Mouse (Mus musculus) yolk sac, embryonic 10.5 days (tissue): ENCODE results near the gene Gzmm.

ENCODE experiments used
- DNase-seq: peaks from one replicate; pipeline ENCODE4 v3.0.0-alpha.2; 2017; ENCODE audit warnings: low spot score

Gene Gzmm

DNA sequence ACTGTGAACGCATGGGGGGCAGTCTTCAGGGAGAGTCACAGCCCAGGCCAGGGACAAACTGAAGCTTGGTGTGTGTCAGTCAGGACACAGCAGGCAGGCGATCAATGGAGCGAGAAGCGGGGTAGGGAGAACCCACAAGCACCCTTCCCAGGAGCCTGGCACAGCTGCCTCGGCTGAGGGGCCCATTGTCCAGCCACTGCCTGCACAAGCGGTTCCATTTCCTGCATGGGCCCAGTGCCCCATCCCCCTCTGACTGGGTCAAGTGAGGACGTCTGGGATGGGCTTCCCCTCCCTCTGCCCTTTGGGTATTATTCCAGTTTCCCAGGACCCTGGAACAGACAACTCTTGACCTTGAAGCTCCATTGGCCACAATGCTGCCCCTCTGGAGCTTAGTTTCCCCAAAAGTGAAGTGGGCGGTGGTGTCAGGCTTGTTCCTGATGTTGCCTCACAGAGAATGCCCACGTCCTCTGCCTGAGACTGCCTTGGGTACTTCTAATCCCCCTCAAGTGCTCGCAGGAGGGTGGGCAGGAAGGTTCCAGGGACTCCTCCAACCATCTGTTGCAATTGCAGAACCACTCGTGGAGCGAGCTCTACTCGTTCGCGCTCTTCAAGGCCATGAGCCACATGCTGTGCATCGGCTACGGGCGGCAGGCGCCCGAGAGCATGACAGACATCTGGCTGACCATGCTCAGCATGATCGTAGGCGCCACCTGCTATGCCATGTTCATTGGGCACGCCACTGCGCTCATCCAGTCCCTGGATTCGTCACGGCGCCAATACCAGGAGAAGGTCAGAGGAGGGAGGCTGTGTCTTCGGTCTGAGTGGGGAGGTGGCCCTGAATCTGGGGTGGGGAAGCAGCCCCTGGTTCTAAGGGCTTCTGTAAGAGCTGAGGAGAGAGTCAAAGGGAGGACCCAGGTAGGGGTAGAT, 39.8 kb downstream of the Gzmm start:
- DNase-seq, result no peak

DNA sequence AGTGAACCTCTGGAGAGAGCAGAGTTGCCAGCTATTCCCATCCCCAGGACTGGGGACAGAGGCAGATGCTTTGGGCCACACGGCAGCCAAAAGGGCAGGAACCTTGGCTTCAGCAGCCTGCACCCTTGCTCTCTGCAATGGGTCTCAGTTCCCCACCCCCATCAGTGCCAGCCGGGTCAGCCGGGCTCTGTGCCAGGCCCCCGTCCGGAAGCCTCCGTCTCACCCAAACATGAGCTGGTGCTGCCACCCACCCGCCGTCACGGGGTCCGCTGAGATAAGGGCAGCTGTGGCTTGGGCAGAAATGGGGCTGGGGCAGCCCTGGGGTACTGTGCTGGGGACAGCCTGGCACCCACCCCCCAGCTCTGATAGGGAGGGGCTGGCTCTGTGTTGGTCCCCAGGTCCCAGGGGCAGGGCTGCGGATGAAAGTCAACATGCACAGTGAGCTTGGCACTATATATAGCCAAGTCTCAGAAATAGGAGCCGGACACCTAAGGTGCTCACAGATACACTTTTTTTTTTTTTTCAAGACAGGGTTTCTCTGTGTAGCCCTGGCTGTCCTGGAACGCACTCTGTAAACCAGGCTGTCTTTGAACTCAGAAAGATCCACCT, 40.6 kb downstream of the Gzmm start:
- DNase-seq, result no peak

DNA sequence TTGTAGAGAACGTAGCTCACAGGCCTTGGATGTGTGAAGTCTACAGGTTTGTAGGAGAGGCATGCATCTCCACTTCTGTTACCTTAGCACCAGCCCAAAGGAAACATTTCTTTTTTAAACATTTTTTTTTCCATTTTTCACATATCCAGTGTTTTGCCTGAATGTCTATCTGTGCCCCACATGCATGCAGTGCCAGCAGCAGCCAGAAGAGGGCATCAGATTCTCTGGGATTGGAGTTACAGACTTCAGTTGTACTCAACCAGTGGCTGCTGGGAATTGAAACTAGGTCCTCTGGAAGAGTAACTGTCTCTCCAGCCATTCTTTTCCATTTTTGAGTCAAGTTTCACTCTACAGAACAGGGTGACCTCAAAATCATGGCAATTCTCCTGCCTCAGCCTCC, 43.7 kb downstream of the Gzmm start:
- no peak for DNase-seq

DNA sequence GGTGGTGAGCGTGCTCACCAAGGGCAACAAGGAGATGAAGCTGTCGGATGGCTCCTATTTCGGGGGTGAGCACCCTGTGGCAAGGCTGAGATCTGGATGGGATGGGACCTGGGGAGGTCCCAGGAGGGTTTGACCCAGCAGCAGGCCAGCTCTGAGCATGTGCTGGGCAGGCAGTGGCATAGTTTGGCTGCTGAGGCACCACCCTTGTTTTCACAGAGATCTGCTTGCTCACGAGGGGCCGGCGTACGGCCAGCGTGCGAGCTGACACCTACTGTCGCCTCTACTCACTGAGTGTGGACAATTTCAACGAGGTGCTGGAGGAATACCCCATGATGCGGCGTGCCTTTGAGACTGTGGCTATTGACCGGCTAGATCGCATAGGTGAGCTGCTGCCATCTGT, 45.0 kb downstream of the Gzmm start:
- no peak for DNase-seq

DNA sequence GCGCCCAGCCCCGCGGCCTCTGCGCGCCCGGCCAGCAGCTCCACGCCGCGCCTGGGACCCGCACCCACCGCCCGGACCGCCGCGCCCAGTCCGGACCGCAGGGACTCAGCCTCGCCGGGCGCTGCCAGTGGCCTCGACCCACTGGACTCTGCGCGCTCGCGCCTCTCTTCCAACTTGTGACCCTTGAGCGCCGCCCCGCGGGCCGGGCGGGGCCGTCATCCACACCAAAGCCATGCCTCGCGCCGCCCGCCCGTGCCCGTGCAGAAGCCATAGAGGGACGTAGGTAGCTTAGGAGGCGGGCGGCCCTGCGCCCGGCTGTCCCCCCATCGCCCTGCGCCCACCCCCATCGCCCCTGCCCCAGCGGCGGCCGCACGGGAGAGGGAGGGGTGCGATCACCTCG, 46.5 kb downstream of the Gzmm start:
- DNase-seq, result no peak

DNA sequence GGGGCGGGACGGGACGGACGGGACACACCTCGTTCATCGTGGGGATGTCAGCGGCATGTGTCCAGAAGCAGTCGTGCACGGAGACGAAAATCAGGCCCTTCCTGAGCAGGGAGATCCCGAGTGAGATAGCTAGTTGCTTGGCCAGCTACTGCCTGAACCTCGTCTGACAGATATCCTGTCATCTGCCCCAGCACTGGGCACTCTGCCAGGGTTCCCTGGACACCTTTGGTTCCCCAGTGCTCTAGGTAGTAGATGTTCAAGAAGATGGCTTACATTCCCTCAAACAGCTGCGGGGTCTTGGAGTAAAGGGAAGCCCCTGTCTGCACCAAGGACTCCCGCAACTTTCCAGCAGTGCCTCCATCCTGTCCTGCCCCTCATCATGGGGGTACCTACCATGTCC, 47.9 kb downstream of the Gzmm start:
- DNase-seq, result no peak

DNA sequence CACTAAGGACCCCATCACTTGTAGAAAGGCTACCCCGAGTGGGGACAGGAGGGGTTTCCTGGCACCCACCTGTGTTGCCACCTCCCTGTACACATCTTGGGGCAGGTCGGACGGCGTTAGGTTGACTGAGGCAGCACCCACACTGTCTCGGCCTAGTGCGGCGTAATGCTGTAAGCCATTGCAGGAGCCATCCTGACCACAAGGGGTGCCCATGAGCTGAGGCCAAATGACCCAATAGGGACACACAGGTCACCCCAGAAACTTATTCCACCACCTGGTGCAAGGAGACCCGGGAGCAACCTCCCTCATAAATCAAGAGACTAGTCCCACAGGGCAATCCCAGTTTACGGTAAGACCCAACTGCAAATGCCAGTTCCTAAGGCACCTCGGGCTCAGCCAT, 49.4 kb downstream of the Gzmm start:
- no peak for DNase-seq

DNA sequence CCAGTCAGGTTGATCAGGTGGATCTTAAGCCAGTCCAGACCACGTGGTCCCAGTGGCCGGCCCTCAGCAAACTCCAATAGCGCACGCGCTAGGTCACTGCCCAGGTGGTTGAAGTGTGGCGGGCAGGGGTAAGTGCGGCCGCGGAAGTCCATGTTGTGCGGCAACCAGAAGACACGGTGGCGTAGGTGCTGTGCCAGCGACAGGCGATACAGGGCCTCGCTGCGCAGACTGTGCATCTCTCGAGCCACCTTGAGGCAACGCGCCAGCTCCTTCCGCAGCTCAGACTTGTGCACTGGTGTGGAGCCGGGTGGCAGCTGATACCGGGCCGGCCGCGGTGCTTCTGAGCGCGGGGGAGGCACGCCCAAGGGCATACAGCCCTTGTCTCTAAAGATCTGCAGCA, 50.4 kb downstream of the Gzmm start:
- no peak for DNase-seq

DNA sequence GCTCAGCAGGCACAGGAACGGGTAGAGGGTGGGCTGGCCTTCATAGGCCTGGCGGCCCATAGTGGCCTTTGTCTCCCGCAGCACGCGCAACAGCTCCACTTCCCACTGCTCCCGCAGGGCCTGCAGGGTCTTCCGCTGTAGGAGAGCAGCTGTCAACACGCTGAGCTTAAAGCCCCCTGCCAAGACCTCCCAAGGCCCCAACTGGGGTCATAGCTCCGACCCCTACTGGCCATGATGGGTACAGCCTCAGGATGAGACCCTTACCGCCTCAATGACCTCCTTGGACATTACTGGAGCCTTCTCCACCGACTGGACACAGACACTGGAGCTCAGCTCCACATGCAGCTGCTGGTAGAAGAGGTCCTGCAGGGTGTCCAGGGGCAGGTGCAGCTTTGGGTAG, 52.0 kb downstream of the Gzmm start:
- DNase-seq, result no peak

DNA sequence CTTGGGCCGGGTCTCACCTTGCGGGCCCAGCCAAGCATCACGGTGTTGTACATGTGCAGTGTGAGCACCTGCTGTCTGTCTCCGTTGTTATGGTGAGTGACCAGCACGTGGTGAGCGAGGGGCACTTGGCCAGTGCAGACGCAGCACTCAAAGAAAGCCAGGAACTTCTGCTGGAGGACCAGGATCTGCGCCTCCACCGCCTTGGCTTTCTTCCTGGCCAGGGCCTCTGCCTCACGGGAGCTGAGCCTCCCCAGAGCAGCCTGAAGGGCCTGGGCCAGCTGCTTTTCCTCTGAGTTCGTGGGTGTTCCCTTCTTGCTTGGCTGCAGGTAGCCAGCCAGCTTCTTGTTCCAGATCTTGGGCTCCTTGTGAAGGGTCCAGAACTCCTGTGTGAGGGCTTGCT, 54.3 kb downstream of the Gzmm start:
- no peak for DNase-seq

DNA sequence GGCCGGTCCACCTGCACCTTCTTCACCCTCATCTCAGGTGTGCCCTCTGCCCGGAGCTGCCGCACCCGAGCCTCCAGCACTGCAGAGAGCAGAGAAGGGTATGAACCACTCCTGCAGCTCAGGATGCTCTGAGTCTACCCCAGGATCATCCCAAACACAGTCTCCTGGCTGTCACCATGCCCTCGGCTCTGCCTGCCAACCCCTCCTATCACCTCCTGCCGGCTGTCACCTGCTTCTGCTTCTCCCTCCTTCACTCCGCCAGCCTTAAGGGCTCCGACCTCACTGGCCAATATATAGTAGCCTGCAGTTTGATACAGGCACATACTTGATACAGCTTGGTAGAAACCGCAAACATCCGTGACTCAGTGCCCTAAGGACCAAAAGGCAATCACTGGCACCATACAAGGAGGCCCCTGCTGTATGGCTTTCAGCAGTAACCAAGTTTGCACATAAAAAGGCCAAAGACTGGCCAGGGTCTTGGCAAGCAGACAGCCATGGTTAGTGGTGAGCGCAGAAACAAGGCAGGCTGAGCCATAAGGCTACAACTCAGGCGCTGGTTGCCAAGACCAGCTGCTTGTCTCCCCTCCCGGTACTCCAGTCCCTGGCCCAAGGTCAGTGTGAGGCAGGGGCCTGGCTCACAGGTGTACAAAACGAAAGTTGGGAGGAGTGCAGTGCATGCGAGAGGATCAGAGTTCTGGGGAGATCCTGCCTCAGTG, 55.0 kb downstream of the Gzmm start:
- DNase-seq, result no peak
